Mouse (Mus musculus) cerebellum, adult 2 months (tissue): Measurements from ENCODE around the gene BC030500.

Source experiments
- CTCF ChIP-seq: fragments of 200-500 bp; IDR thresholded peaks from 2 replicates; pipeline ENCODE4 v1.5.1; 2011; ENCODE audit warnings: low read depth, mild to moderate bottlenecking, control low read depth, low read length, moderate library complexity, borderline replicate concordance; ENCODE audit not compliant: insufficient read depth
- POLR2A ChIP-seq: fragments of 200-500 bp; IDR thresholded peaks from 2 replicates; pipeline ENCODE4 v1.6.1; 2011; ENCODE audit warnings: low read length, control low read depth, borderline replicate concordance; ENCODE audit not compliant: insufficient read depth

- TF ChIP-seq CTCF, result no peak
- TF ChIP-seq POLR2A, result no peak
These were observed 7.1 kb upstream of the BC030500 start for GRCm38 (mm10) chr8:58904465-58904864.
